Mouse (Mus musculus): ENCODE data around the gene Map2k4.

GRCm38 (mm10) chr11:65779578-65779977 lies 8.5 kb downstream of the Map2k4 start:
- TF ChIP-seq CTCF (conservative IDR thresholded peaks at IDR 0.05; ENCODE audit: insufficient read depth, insufficient read length, low read depth, low read length) (no peak), POLR2A (IDR thresholded peaks at IDR 0.05; ENCODE audit: low read depth, low read length) (no peak)

Measured in kidney, adult 2 months (tissue).